Mouse (Mus musculus): Measurements from ENCODE around the gene Nr1d2. TPM values are rescaled to one million over a fixed set of nuclear protein-coding genes. Genes with fewer than 3 reads are reported as not detected.
"Not testable (repeated sequence)": the region's sequence is repeated elsewhere in the genome, so short reads cannot be mapped to it uniquely, and the experiment has no call there.

The Nr1d2 gene
- polyA plus RNA-seq, 1 experiment from 2014 or later, result 7.1 TPM

DNA sequence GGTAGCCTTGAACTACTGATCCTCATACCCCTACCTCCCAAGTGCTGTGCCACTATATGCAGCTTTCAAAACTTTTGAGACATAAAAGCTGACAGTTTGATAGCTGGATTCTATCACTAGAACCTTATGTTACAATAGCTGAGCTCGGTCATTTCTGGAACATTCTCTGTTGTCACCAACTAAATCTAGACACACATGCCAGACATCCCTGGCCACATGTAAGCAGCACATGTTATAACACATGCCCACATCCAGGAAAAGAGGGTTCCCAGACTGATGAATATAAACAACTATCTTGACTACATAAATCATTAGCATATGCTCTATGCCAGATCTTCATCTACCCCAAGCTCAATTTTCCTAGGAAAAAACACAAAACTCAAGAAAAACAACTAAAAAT is 21.8 kb downstream of the Nr1d2 start:
- Histone ChIP-seq H3K9me3 (replicated peaks; ENCODE audit: control insufficient read depth, low read length) (no peaks in the 10 kb centered on the region), H3K36me3 (ENCODE audit: control insufficient read depth, insufficient read depth, low read length) (no peaks in the 10 kb centered on the region), H3K9ac (ENCODE audit: low read length) (no peak overlapping the region), H3K27me3 (replicated peaks; ENCODE audit: control insufficient read depth, insufficient read depth, low read length) (no peaks in the 10 kb centered on the region), H3K4me1 (ENCODE audit: control insufficient read depth, insufficient read depth, low read length) (no peaks in the 10 kb centered on the region), H3K4me3 (ENCODE audit: low read depth, low read length) (no peak overlapping the region), H3K27ac (ENCODE audit: low read depth, low read length) (no peak overlapping the region), H3K4me2 (ENCODE audit: low read length) (no peak overlapping the region)
- ATAC-seq, result no peak
- WGBS, result 87% methylated on average over 1 of the region's 1 CpGs
- DNase-seq (ENCODE audit: low spot score), result peak; percentile 7

DNA sequence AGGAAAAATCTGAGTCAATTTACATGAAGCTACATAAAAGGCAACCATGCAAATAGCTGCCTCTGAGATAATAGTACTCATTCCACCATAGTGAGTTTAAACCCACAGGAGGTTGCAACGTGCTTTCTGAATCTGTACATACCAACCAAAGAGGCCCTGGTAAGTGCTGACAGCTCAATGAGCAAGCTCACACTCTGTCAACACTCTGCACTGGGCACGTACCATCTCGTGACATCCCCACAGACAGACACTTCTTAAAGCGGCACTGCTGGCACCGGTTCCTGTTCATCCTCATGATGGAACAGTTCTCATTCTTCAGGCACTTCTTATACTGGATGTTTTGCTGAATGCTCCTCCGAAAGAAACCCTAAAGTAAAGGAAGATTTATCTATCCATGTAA is 22.5 kb downstream of the Nr1d2 start:
- no peak for ATAC-seq
- WGBS, result 90% methylated on average over 6 of the region's 6 CpGs
- H3K4me1 ChIP-seq (ENCODE audit: control insufficient read depth, insufficient read depth, low read length), result no peaks in the 10 kb centered on the region

DNA sequence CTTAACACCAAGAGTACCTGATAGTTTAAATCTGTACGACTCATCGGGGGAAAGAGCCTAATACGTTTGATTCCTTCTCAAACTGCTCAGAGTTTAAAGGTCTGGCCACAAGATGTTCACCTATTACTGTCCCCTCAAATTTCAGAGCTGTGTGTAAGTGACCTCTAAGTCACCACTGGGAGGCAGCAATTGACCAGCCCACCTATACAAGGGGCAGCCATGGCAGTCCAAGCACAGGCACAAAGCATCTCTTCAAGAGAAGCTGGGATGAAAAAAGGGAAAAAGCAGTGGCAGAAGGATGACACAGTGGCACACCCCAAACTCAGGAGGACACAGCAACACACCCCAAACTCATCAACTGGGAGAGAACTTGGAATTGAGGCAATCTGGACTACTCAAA is 28.1 kb downstream of the Nr1d2 start:
- ATAC-seq (no peak), DNase-seq (ENCODE audit: low spot score) (peak; percentile 55)
- 84% methylated on average over 3 of the region's 3 CpGs for WGBS

More for the DNA sequence above, 22.5 kb downstream of the Nr1d2 start:
- no peaks in the 10 kb centered on the region for H3K9me3 ChIP-seq (replicated peaks; ENCODE audit: control insufficient read depth, low read length)
- no peak overlapping the region for H3K4me2 ChIP-seq (ENCODE audit: low read length)
- H3K27ac ChIP-seq (ENCODE audit: low read depth, low read length), result no peak overlapping the region
- no peaks in the 10 kb centered on the region for H3K27me3 ChIP-seq (replicated peaks; ENCODE audit: control insufficient read depth, insufficient read depth, low read length)
- DNase-seq (ENCODE audit: low spot score), result no peak
- H3K36me3 ChIP-seq (ENCODE audit: control insufficient read depth, insufficient read depth, low read length), result no peaks in the 10 kb centered on the region
- H3K9ac ChIP-seq (ENCODE audit: low read length), result no peak overlapping the region
- H3K4me3 ChIP-seq (ENCODE audit: low read depth, low read length), result no peak overlapping the region

DNA sequence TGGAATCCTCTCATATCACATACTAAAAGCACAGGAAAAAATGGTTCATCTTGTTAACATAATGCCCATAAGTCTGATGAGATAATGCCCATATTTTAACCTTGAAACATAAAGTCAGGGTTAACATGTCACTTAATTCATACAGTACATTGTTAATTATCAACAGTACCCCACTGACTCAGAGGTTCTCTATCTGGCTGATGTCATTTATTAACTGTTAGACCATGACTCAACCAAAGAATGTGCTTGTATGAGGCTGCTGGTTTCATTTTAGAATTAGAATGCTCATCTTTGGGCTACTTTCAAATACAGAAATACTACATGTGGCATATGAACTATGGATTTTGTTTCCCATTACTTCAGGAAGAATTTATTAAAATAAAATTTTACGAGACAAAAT is 34.6 kb downstream of the Nr1d2 start:
- not testable (repeated sequence) for H3K27me3 ChIP-seq (replicated peaks; ENCODE audit: control insufficient read depth, insufficient read depth, low read length); H3K4me2 ChIP-seq (ENCODE audit: low read length); H3K9me3 ChIP-seq (replicated peaks; ENCODE audit: control insufficient read depth, low read length); ATAC-seq; DNase-seq (ENCODE audit: low spot score); H3K4me1 ChIP-seq (ENCODE audit: control insufficient read depth, insufficient read depth, low read length); H3K9ac ChIP-seq (ENCODE audit: low read length); H3K36me3 ChIP-seq (ENCODE audit: control insufficient read depth, insufficient read depth, low read length); H3K27ac ChIP-seq (ENCODE audit: low read depth, low read length); H3K4me3 ChIP-seq (ENCODE audit: low read depth, low read length)
- 77% methylated on average over 1 of the region's 1 CpGs for WGBS

More for the DNA sequence above, 28.1 kb downstream of the Nr1d2 start:
- Histone ChIP-seq H3K27me3 (replicated peaks; ENCODE audit: control insufficient read depth, insufficient read depth, low read length) (no peaks in the 10 kb centered on the region), H3K9ac (ENCODE audit: low read length) (no peak overlapping the region), H3K9me3 (replicated peaks; ENCODE audit: control insufficient read depth, low read length) (no peaks in the 10 kb centered on the region), H3K4me3 (ENCODE audit: low read depth, low read length) (no peak overlapping the region), H3K4me2 (ENCODE audit: low read length) (no peak overlapping the region), H3K4me1 (ENCODE audit: control insufficient read depth, insufficient read depth, low read length) (no peaks in the 10 kb centered on the region), H3K27ac (ENCODE audit: low read depth, low read length) (no peak overlapping the region), H3K36me3 (ENCODE audit: control insufficient read depth, insufficient read depth, low read length) (no peaks in the 10 kb centered on the region)

DNA sequence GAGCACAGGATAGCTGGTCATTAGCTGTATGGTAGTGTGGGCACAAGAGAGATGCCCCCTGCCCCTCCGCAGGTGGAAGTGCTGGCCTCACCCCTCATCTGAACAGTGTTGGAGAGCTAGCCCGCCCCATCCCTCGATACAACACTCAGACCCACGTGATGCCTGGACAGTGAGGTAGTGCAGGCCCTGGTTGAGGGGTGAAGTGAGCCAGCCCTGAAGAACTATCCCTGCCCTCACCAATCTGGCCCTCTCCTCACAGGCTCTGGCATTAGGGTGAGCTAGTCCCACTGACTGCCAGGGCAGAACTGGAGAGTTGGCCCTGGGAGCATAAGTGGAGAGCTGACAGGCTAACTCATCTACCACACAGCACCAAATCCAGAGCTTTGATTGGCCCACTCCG is 37.5 kb downstream of the Nr1d2 start:
- H3K4me3 ChIP-seq (ENCODE audit: low read depth, low read length), result no peak overlapping the region
- WGBS, result over 99% methylated on average over 5 of the region's 5 CpGs
- H3K9me3 ChIP-seq (replicated peaks; ENCODE audit: control insufficient read depth, low read length), result no peaks in the 10 kb centered on the region
- H3K4me2 ChIP-seq (ENCODE audit: low read length), result no peak overlapping the region
- no peaks in the 10 kb centered on the region for H3K27me3 ChIP-seq (replicated peaks; ENCODE audit: control insufficient read depth, insufficient read depth, low read length)
- no peaks in the 10 kb centered on the region for H3K36me3 ChIP-seq (ENCODE audit: control insufficient read depth, insufficient read depth, low read length)
- ATAC-seq (no peak), DNase-seq (ENCODE audit: low spot score) (no peak)
- no peak overlapping the region for H3K27ac ChIP-seq (ENCODE audit: low read depth, low read length)
- H3K4me1 ChIP-seq (ENCODE audit: control insufficient read depth, insufficient read depth, low read length), result no peaks in the 10 kb centered on the region
- no peak overlapping the region for H3K9ac ChIP-seq (ENCODE audit: low read length)

DNA sequence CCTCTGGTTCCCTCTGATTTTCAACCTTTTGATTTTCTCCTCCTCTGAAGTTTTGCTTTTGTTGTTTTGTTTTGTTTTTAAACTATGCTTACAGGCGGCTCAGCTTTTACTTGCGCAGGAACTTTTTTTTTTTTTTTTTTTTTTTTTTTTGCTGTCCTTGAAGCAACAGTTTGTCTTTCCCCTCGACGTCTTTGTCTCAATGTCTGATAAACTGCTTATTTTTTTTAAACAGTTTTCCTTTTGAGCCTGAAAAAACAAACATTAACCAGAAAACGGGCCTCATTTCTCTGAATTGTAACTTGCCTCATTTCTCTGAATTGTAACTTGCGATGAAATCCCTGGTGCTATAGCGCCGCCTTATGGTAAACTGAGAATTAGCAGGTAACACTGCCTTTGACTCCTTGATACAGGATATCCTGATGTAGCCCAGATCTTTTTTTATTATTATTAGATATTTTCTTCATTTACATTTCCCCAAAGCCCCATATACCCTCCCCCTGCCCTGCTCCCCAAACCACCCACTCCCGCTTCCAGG is 52.0 kb downstream of the Nr1d2 start:
- Histone ChIP-seq H3K4me3 (ENCODE audit: low read depth, low read length) (no peak overlapping the region), H3K27ac (ENCODE audit: low read depth, low read length) (no peak overlapping the region), H3K4me1 (ENCODE audit: control insufficient read depth, insufficient read depth, low read length) (no peaks in the 10 kb centered on the region), H3K4me2 (ENCODE audit: low read length) (no peak overlapping the region), H3K27me3 (replicated peaks; ENCODE audit: control insufficient read depth, insufficient read depth, low read length) (no peaks in the 10 kb centered on the region), H3K9me3 (replicated peaks; ENCODE audit: control insufficient read depth, low read length) (no peaks in the 10 kb centered on the region), H3K36me3 (ENCODE audit: control insufficient read depth, insufficient read depth, low read length) (no peaks in the 10 kb centered on the region), H3K9ac (ENCODE audit: low read length) (no peak overlapping the region)
- 53% methylated on average over 9 of the region's 9 CpGs for WGBS
- no peak for ATAC-seq
- peak; percentile 64 for DNase-seq (ENCODE audit: low spot score)

DNA sequence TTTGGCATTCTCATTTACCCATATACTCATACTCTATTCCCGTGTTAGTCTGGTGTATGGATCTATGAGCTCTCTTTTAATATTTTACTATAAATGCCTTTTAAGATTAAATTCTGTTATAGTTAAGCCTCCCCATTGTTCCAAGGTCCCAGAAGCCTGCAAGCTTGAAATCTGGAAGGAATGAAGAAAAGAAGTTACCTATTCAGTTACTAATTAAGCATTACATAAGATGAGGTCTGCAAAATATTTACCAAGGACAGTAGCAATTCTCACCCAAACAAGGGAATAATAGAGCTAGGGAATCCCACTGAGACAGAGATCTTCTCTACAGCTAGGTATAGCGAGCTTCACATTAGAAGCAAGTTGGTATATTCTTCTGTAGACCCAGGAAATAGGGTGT is 61.4 kb downstream of the Nr1d2 start:
- not testable (repeated sequence) for H3K9me3 ChIP-seq (replicated peaks; ENCODE audit: control insufficient read depth, low read length)

DNA sequence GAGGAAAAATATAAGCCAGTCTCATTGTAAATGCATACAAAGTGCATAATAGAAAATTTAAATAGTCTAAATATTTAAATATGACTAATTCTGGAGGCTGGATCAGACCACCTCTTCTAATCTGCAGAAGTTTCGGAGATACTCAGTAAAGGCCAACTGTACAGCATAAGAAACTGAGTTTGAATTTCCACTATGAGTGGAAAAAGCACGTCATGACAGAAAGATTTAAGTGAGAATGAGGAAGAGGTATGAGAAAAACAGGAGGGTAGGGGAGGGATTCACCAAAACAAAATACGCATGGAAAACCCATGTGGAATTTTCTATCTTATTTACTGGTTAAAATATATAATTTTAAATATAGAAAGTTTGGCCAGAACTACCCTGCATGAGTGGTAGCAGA is 71.3 kb downstream of the Nr1d2 start:
- ATAC-seq, result no peak
- 89% methylated on average over 3 of the region's 3 CpGs for WGBS

More for the DNA sequence above, 61.4 kb downstream of the Nr1d2 start:
- WGBS, result 71% methylated on average over 2 of the region's 2 CpGs
- ATAC-seq; H3K4me2 ChIP-seq (ENCODE audit: low read length); H3K4me3 ChIP-seq (ENCODE audit: low read depth, low read length); DNase-seq (ENCODE audit: low spot score); H3K4me1 ChIP-seq (ENCODE audit: control insufficient read depth, insufficient read depth, low read length); H3K27ac ChIP-seq (ENCODE audit: low read depth, low read length); H3K9ac ChIP-seq (ENCODE audit: low read length); H3K36me3 ChIP-seq (ENCODE audit: control insufficient read depth, insufficient read depth, low read length); H3K27me3 ChIP-seq (replicated peaks; ENCODE audit: control insufficient read depth, insufficient read depth, low read length): not testable (repeated sequence)

DNA sequence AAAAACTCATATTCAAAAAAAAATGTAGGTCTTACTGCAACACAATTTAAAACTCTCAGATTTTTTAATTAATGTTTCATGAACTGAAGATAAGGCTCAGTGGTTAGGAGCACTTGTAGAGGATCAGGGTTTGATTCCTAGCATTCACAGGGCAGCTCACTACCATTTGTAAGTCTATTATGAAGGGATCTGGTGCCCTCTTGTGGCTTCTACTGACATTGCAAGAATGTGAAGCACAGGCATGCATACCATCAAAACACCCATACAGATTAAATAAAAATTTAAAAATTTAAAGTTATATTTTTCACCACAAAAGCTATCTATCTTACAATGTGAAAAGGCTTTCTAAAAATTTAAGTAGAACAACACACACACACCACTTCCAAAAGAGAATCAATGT is 71.9 kb downstream of the Nr1d2 start:
- H3K9me3 ChIP-seq (replicated peaks; ENCODE audit: control insufficient read depth, low read length), result no peaks in the 10 kb centered on the region
- DNase-seq (ENCODE audit: low spot score) (peak; percentile 38), ATAC-seq (no peak)

More for the DNA sequence above, 71.3 kb downstream of the Nr1d2 start:
- H3K9ac ChIP-seq (ENCODE audit: low read length), result no peak overlapping the region
- H3K4me1 ChIP-seq (ENCODE audit: control insufficient read depth, insufficient read depth, low read length), result no peaks in the 10 kb centered on the region
- no peaks in the 10 kb centered on the region for H3K36me3 ChIP-seq (ENCODE audit: control insufficient read depth, insufficient read depth, low read length)
- H3K9me3 ChIP-seq (replicated peaks; ENCODE audit: control insufficient read depth, low read length), result no peaks in the 10 kb centered on the region
- no peak overlapping the region for H3K27ac ChIP-seq (ENCODE audit: low read depth, low read length)
- no peaks in the 10 kb centered on the region for H3K27me3 ChIP-seq (replicated peaks; ENCODE audit: control insufficient read depth, insufficient read depth, low read length)
- H3K4me2 ChIP-seq (ENCODE audit: low read length), result no peak overlapping the region
- no peak overlapping the region for H3K4me3 ChIP-seq (ENCODE audit: low read depth, low read length)
- no peak for DNase-seq (ENCODE audit: low spot score)

More for the DNA sequence above, 71.9 kb downstream of the Nr1d2 start:
- Histone ChIP-seq H3K9ac (ENCODE audit: low read length) (no peak overlapping the region), H3K4me1 (ENCODE audit: control insufficient read depth, insufficient read depth, low read length) (no peaks in the 10 kb centered on the region), H3K36me3 (ENCODE audit: control insufficient read depth, insufficient read depth, low read length) (no peaks in the 10 kb centered on the region), H3K4me2 (ENCODE audit: low read length) (no peak overlapping the region), H3K27me3 (replicated peaks; ENCODE audit: control insufficient read depth, insufficient read depth, low read length) (no peaks in the 10 kb centered on the region), H3K27ac (ENCODE audit: low read depth, low read length) (no peak overlapping the region), H3K4me3 (ENCODE audit: low read depth, low read length) (no peak overlapping the region)
